Mouse (Mus musculus): ENCODE measurements around the gene Gm21983. TPM values are rescaled to one million over a fixed set of nuclear protein-coding genes. Genes with fewer than 3 reads are reported as not detected.

The Gm21983 gene
- polyA plus RNA-seq, 1 experiment = not detected

- Histone ChIP-seq H3K27me3 (ENCODE audit: control insufficient read depth, insufficient read depth, low read length) (no peaks in the 10 kb centered on the region), H3K27ac (ENCODE audit: insufficient read depth, low read length) (no peak overlapping the region), H3K4me3 (replicated peaks; ENCODE audit: insufficient read depth, low read depth, low read length) (no peak overlapping the region), H3K4me1 (ENCODE audit: control insufficient read depth, insufficient read depth, low read length) (peaks cover 6% of the 10 kb centered on the region; the same call in 1 of the 2 replicates)
- no peak for TF ChIP-seq CTCF (IDR thresholded peaks at IDR 0.05; ENCODE audit: borderline replicate concordance, insufficient read depth, low read depth, low read length)
- TF ChIP-seq POLR2A (IDR thresholded peaks at IDR 0.05; ENCODE audit: borderline replicate concordance, insufficient read depth, low read length) = no peak
- no peak for DNase-seq
- WGBS = 91% methylated on average over 3 of the region's 3 CpGs
These were observed 9.9 kb downstream of the Gm21983 start for GRCm38 (mm10) chr7:27170981-27171380.

- TF ChIP-seq POLR2A (IDR thresholded peaks at IDR 0.05; ENCODE audit: borderline replicate concordance, insufficient read depth, low read length) = no peak
- TF ChIP-seq CTCF (IDR thresholded peaks at IDR 0.05; ENCODE audit: borderline replicate concordance, insufficient read depth, low read depth, low read length) = no peak
- 94% methylated on average over 5 of the region's 5 CpGs for WGBS
- Histone ChIP-seq H3K27me3 (ENCODE audit: control insufficient read depth, insufficient read depth, low read length) (no peaks in the 10 kb centered on the region), H3K4me3 (replicated peaks; ENCODE audit: insufficient read depth, low read depth, low read length) (no peak overlapping the region), H3K4me1 (ENCODE audit: control insufficient read depth, insufficient read depth, low read length) (peaks cover 20% of the 10 kb centered on the region), H3K27ac (ENCODE audit: insufficient read depth, low read length) (no peak overlapping the region)
- no peak for DNase-seq
These were observed 12.5 kb downstream of the Gm21983 start for GRCm38 (mm10) chr7:27168371-27168770.

- peaks cover 28% of the 10 kb centered on the region for H3K4me1 ChIP-seq (ENCODE audit: control insufficient read depth, insufficient read depth, low read length)
- no peaks in the 10 kb centered on the region for H3K27me3 ChIP-seq (ENCODE audit: control insufficient read depth, insufficient read depth, low read length)
- WGBS = 65% methylated on average over 11 of the region's 11 CpGs
- H3K4me3 ChIP-seq (replicated peaks; ENCODE audit: insufficient read depth, low read depth, low read length) = peak overlapping the region; percentile 95
- no peak for TF ChIP-seq CTCF (IDR thresholded peaks at IDR 0.05; ENCODE audit: borderline replicate concordance, insufficient read depth, low read depth, low read length)
- no peak for TF ChIP-seq POLR2A (IDR thresholded peaks at IDR 0.05; ENCODE audit: borderline replicate concordance, insufficient read depth, low read length)
- no peak for DNase-seq
- peak overlapping the region; percentile 91 for H3K27ac ChIP-seq (ENCODE audit: insufficient read depth, low read length)
These were observed 13.3 kb downstream of the Gm21983 start for GRCm38 (mm10) chr7:27167475-27168094.

- Histone ChIP-seq H3K27me3 (ENCODE audit: control insufficient read depth, insufficient read depth, low read length) (no peaks in the 10 kb centered on the region), H3K4me1 (ENCODE audit: control insufficient read depth, insufficient read depth, low read length) (peaks cover 35% of the 10 kb centered on the region), H3K4me3 (replicated peaks; ENCODE audit: insufficient read depth, low read depth, low read length) (peak within 1 kb of the TSS; percentile 95), H3K27ac (ENCODE audit: insufficient read depth, low read length) (peak within 1 kb of the TSS; percentile 97)
- DNase-seq = peak; percentile 95 to 96
- WGBS = 1% methylated on average over 61 of the region's 61 CpGs
- TF ChIP-seq CTCF (IDR thresholded peaks at IDR 0.05; ENCODE audit: borderline replicate concordance, insufficient read depth, low read depth, low read length) = no peak
- TF ChIP-seq POLR2A (IDR thresholded peaks at IDR 0.05; ENCODE audit: borderline replicate concordance, insufficient read depth, low read length) = peak; percentile 93
These were observed 14.0 kb downstream of the Gm21983 start, which contains the start of gene Egln2 for GRCm38 (mm10) chr7:27166614-27167474. TSS of gene Egln2 (minus strand) at chr7:27166802.

GRCm38 (mm10) chr7:27166229-27166613 is 14.7 kb downstream of the Gm21983 start:
- TF ChIP-seq POLR2A (IDR thresholded peaks at IDR 0.05; ENCODE audit: borderline replicate concordance, insufficient read depth, low read length) (no peak), CTCF (IDR thresholded peaks at IDR 0.05; ENCODE audit: borderline replicate concordance, insufficient read depth, low read depth, low read length) (no peak)
- H3K27ac ChIP-seq (ENCODE audit: insufficient read depth, low read length) = peak overlapping the region; percentile 97
- H3K4me1 ChIP-seq (ENCODE audit: control insufficient read depth, insufficient read depth, low read length) = peaks cover 40% of the 10 kb centered on the region
- 2% methylated on average over 41 of the region's 43 CpGs for WGBS
- H3K4me3 ChIP-seq (replicated peaks; ENCODE audit: insufficient read depth, low read depth, low read length) = peak overlapping the region; percentile 95
- no peaks in the 10 kb centered on the region for H3K27me3 ChIP-seq (ENCODE audit: control insufficient read depth, insufficient read depth, low read length)
- peak in 1 of 2 experiments; percentile 80 for DNase-seq

- under 1% methylated on average over 8 of the region's 8 CpGs for WGBS
- Histone ChIP-seq H3K4me3 (replicated peaks; ENCODE audit: insufficient read depth, low read depth, low read length) (peak overlapping the region; percentile 95), H3K27me3 (ENCODE audit: control insufficient read depth, insufficient read depth, low read length) (no peaks in the 10 kb centered on the region), H3K4me1 (ENCODE audit: control insufficient read depth, insufficient read depth, low read length) (peaks cover 45% of the 10 kb centered on the region), H3K27ac (ENCODE audit: insufficient read depth, low read length) (peak overlapping the region; percentile 97)
- no peak for DNase-seq
- TF ChIP-seq POLR2A (IDR thresholded peaks at IDR 0.05; ENCODE audit: borderline replicate concordance, insufficient read depth, low read length) (no peak), CTCF (IDR thresholded peaks at IDR 0.05; ENCODE audit: borderline replicate concordance, insufficient read depth, low read depth, low read length) (no peak)
These were observed 15.2 kb downstream of the Gm21983 start for GRCm38 (mm10) chr7:27165696-27166095.

- Histone ChIP-seq H3K4me3 (replicated peaks; ENCODE audit: insufficient read depth, low read depth, low read length) (peak overlapping the region; percentile 95), H3K4me1 (ENCODE audit: control insufficient read depth, insufficient read depth, low read length) (peaks cover 50% of the 10 kb centered on the region), H3K27ac (ENCODE audit: insufficient read depth, low read length) (peak overlapping the region; percentile 97), H3K27me3 (ENCODE audit: control insufficient read depth, insufficient read depth, low read length) (no peaks in the 10 kb centered on the region)
- peak; percentile 73 to 76 for DNase-seq
- 12% methylated on average over 23 of the region's 23 CpGs for WGBS
- TF ChIP-seq POLR2A (IDR thresholded peaks at IDR 0.05; ENCODE audit: borderline replicate concordance, insufficient read depth, low read length) = no peak
- TF ChIP-seq CTCF (IDR thresholded peaks at IDR 0.05; ENCODE audit: borderline replicate concordance, insufficient read depth, low read depth, low read length) = no peak
These were observed 15.8 kb downstream of the Gm21983 start for GRCm38 (mm10) chr7:27165007-27165655.

Measured in cerebellum, adult 2 months (tissue).